Mouse (Mus musculus) heart, embryonic 11.5 days (tissue): ENCODE measurements around the gene Cmip. TPM values are rescaled to one million over a fixed set of nuclear protein-coding genes. Genes with fewer than 3 reads are reported as not detected.

Experiments
- ATAC-seq: fragments of 200-750 bp; cut with Nextera tagmentation; replicated peaks from 2 replicates; pipeline ENCODE4 v1.8.0; 2017; ENCODE audit warnings: moderate library complexity; ENCODE audit not compliant: insufficient number of reproducible peaks, low FRiP score, low TSS enrichment
- H3K27ac ChIP-seq: fragments of 300-500 bp; sonication (generic); 2 replicates; pipeline ENCODE4 v1.5.1; 2014; ENCODE audit warnings: mild to moderate bottlenecking, low read depth, low read length
- H3K27me3 ChIP-seq: fragments of 300-500 bp; sonication (generic); 2 replicates; pipeline ENCODE4 v1.6.1; 2014; ENCODE audit warnings: mild to moderate bottlenecking, low read length, mixed read lengths; ENCODE audit not compliant: control insufficient read depth, insufficient read depth
- H3K36me3 ChIP-seq: fragments of 300-500 bp; sonication (generic); 2 replicates; pipeline ENCODE4 v1.6.1; 2014; ENCODE audit warnings: mild to moderate bottlenecking, low read length, moderate library complexity, mixed read lengths; ENCODE audit not compliant: control insufficient read depth, insufficient read depth
- H3K4me1 ChIP-seq: fragments of 300-500 bp; sonication (generic); 2 replicates; pipeline ENCODE4 v1.6.1; 2014; ENCODE audit warnings: low read length; ENCODE audit not compliant: control insufficient read depth, insufficient read depth
- H3K4me2 ChIP-seq: fragments of 300-500 bp; sonication (generic); 2 replicates; pipeline ENCODE4 v1.6.1; 2014; ENCODE audit warnings: mild to moderate bottlenecking, moderate library complexity
- H3K4me3 ChIP-seq: fragments of 300-500 bp; sonication (generic); 2 replicates; pipeline ENCODE4 v1.5.1; 2014; ENCODE audit warnings: low read depth, low read length
- H3K9ac ChIP-seq: fragments of 300-500 bp; sonication (generic); 2 replicates; pipeline ENCODE4 v1.6.1; 2014; ENCODE audit warnings: mild to moderate bottlenecking, low read depth, low read length, moderate library complexity
- H3K9me3 ChIP-seq: fragments of 300-500 bp; sonication (generic); replicated peaks from 2 replicates; pipeline ENCODE4 v1.6.1; 2016; ENCODE audit warnings: low read length; ENCODE audit not compliant: control insufficient read depth
- WGBS: fragments of 180-500 bp; shearing (Covaris S2); extraction: QIAGEN DNeasy Blood & Tissue Kit; methylation state at CpG from one replicate; pipeline ENCODE4 v1.1.7; 2014; ENCODE audit not compliant: insufficient replicate concordance; 5-methylcytosine and 5-hydroxymethylcytosine counted together
- polyA plus RNA-seq: library from polyadenylated mRNA; unstranded; fragments of >200 nt; fragmentation: Nextera tagmentation; extraction: Ambion mirVana; gene quantifications from 2 replicates; pipeline ENCODE4 v1.2.1, GENCODE M21; 2014

The Cmip gene
- polyA plus RNA-seq, 1 experiment from 2014 or later: 8.6 TPM

DNA sequence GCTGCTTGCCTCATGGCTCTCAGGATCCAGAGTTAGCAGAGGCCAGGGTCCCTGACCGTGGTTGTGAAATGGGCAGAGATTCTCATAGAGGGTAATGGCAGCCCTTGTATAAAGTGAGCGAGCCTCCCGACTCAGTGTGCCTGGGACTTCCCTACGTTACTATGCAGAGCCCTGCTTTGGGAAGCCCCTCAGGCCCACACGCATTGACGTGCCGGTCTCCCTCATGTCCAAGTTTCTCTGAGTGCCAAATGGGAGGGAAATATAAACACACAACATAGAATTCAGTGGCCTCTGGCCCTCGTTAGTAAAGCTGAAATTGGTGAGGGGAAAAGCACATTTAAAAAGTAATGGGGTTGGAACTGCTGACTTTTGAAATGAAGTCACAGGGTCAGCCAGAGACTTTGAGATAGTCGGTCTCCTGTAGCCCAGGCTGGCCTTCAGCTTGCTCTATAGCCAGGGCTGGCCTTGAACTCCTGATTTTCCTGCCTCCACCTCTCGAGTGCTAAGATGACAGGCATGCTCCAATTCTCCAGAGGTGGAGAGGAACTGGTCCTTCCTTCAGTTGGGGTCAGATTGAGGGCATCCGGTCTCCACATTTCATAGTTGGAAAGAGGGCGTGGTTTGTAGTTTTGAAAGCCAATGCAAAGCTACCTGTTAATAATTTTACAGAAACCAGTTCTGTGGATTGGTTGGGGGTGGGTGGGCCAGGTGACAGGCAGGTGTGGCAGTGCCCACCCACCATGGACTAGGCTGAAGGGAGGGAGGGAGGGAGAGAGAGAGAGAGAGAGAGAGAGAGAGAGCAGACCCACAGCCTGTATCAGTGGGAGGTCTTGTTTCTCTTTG lies 105.0 kb downstream of the Cmip start:
- peaks cover 33% of the 10 kb centered on the region for H3K4me1 ChIP-seq
- H3K4me3 ChIP-seq: no peak overlapping the region
- H3K36me3 ChIP-seq: no peaks in the 10 kb centered on the region
- no peak overlapping the region for H3K27ac ChIP-seq
- H3K9me3 ChIP-seq: no peaks in the 10 kb centered on the region; the same call in 1 of the 2 replicates
- H3K4me2 ChIP-seq: no peak overlapping the region
- no peak overlapping the region for H3K9ac ChIP-seq
- no peak for ATAC-seq
- no peaks in the 10 kb centered on the region for H3K27me3 ChIP-seq
- 79% methylated on average over 12 of the region's 12 CpGs for WGBS

DNA sequence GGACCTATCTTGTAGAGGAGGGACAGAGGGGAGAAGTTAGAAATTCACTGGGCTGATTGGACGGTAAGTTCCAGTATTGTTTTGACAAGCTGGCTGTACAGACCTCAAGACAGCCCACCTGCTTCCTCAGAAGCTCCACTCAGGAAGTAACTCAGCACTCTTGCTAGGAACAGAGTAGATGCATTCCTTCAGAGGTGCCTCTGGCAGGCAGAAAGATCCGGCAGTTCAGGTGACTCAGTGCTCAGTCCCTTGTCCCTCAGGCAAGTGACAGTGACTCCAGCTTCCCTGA lies 105.5 kb downstream of the Cmip start:
- Histone ChIP-seq H3K4me3 (no peak overlapping the region), H3K4me1 (peaks cover 33% of the 10 kb centered on the region), H3K27me3 (no peaks in the 10 kb centered on the region), H3K9ac (no peak overlapping the region), H3K4me2 (no peak overlapping the region), H3K36me3 (no peaks in the 10 kb centered on the region), H3K9me3 (no peaks in the 10 kb centered on the region; the same call in 1 of the 2 replicates), H3K27ac (no peak overlapping the region)
- WGBS: 36% methylated on average over 2 of the region's 2 CpGs
- no peak for ATAC-seq

- Histone ChIP-seq H3K36me3 (no peaks in the 10 kb centered on the region), H3K4me3 (no peak overlapping the region), H3K27ac (no peak overlapping the region), H3K27me3 (no peaks in the 10 kb centered on the region), H3K9ac (no peak overlapping the region), H3K9me3 (no peaks in the 10 kb centered on the region; the same call in 1 of the 2 replicates), H3K4me2 (no peak overlapping the region), H3K4me1 (peaks cover 36% of the 10 kb centered on the region)
- WGBS: 81% methylated on average over 10 of the region's 10 CpGs
- ATAC-seq: no peak
These were observed 106.4 kb downstream of the Cmip start for GRCm38 (mm10) chr8:117363291-117363690.

- Histone ChIP-seq H3K9ac (no peak overlapping the region), H3K4me2 (no peak overlapping the region), H3K27ac (no peak overlapping the region), H3K4me3 (no peak overlapping the region), H3K36me3 (no peaks in the 10 kb centered on the region), H3K4me1 (peaks cover 37% of the 10 kb centered on the region), H3K27me3 (no peaks in the 10 kb centered on the region), H3K9me3 (no peaks in the 10 kb centered on the region)
- ATAC-seq: no peak
- 86% methylated on average over 19 of the region's 19 CpGs for WGBS
These were observed 107.7 kb downstream of the Cmip start for GRCm38 (mm10) chr8:117364374-117365160.

- Histone ChIP-seq H3K36me3 (no peaks in the 10 kb centered on the region), H3K9me3 (no peaks in the 10 kb centered on the region), H3K4me1 (peaks cover 40% of the 10 kb centered on the region), H3K9ac (no peak overlapping the region), H3K27ac (no peak overlapping the region), H3K4me2 (no peak overlapping the region), H3K4me3 (no peak overlapping the region), H3K27me3 (no peaks in the 10 kb centered on the region)
- no peak for ATAC-seq
- WGBS: 60% methylated on average over 7 of the region's 7 CpGs
These were observed 109.6 kb downstream of the Cmip start for GRCm38 (mm10) chr8:117366475-117366874.

DNA sequence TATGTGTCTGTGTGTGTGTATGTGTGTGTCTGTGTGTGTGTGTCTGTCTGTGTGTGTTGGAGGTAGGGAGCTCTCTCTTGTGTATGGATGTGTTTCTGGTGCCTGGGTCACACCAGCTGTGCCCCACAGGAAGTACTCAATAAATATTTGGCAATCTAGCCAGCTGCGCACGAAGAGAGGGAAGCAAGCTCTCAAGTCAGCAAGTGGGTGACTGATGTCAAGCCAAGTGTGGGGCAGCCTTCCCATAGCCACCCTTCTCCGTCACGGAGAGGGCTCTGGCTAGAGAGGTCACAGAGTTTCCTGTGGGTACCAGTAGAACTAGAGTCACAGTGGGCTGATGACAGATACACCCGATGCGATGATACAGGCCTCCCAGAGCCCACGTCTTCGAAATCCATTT lies 110.6 kb downstream of the Cmip start:
- 74% methylated on average over 8 of the region's 8 CpGs for WGBS
- no peak overlapping the region for H3K9ac ChIP-seq
- H3K27ac ChIP-seq: no peak overlapping the region
- H3K4me2 ChIP-seq: no peak overlapping the region
- no peak for ATAC-seq
- H3K9me3 ChIP-seq: no peaks in the 10 kb centered on the region
- no peaks in the 10 kb centered on the region for H3K27me3 ChIP-seq
- H3K36me3 ChIP-seq: no peaks in the 10 kb centered on the region
- H3K4me3 ChIP-seq: no peak overlapping the region
- H3K4me1 ChIP-seq: peaks cover 40% of the 10 kb centered on the region

- H3K4me1 ChIP-seq: peaks cover 40% of the 10 kb centered on the region
- no peaks in the 10 kb centered on the region for H3K27me3 ChIP-seq
- H3K4me2 ChIP-seq: no peak overlapping the region
- H3K4me3 ChIP-seq: no peak overlapping the region
- ATAC-seq: no peak
- no peaks in the 10 kb centered on the region for H3K9me3 ChIP-seq
- H3K27ac ChIP-seq: no peak overlapping the region
- H3K36me3 ChIP-seq: no peaks in the 10 kb centered on the region
- 70% methylated on average over 8 of the region's 8 CpGs for WGBS
- no peak overlapping the region for H3K9ac ChIP-seq
These were observed 111.9 kb downstream of the Cmip start for GRCm38 (mm10) chr8:117368781-117369180.

DNA sequence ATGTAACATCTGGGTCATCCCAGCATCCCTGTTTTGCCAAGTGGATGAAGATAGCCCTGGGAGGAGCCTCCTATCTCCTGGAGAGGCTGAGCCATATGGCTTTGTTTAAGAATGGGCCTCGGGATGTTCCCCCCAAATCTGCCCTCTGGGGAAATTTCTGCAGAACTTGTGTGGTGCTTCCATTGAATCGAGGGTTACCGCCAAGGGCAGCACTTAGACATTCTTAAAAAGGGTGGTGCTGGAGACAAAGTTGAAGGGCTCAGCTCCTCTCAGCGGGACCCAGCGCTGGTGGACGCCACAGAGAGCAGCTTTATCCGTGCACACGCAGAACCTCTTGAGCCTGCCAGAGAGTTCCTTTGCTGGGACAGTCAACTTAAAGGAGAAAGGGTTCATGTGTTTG lies 113.1 kb downstream of the Cmip start:
- no peak overlapping the region for H3K4me2 ChIP-seq
- 57% methylated on average over 8 of the region's 8 CpGs for WGBS
- ATAC-seq: no peak
- H3K36me3 ChIP-seq: no peaks in the 10 kb centered on the region
- no peaks in the 10 kb centered on the region for H3K27me3 ChIP-seq
- no peak overlapping the region for H3K4me3 ChIP-seq
- no peak overlapping the region for H3K27ac ChIP-seq
- H3K9ac ChIP-seq: no peak overlapping the region
- peaks cover 36% of the 10 kb centered on the region for H3K4me1 ChIP-seq
- H3K9me3 ChIP-seq: no peaks in the 10 kb centered on the region
